Comparison of ENCODE assay signal across 13 mouse cellular contexts in genomic region chr14:122451551-122452145, GRCm38 (mm10). TPM values are rescaled to one million over a fixed set of nuclear protein-coding genes. Genes with fewer than 3 reads are reported as not detected.
DNase-seq lines count a peak whose midpoint lies in the region; ATAC-seq and TF ChIP-seq lines count a peak whose summit lies in the region.
"Had no signal": no experiment of that assay in that cellular context is flagged by ENCODE, and none has a peak within 500 bp of the region (broad histone marks: within the 10 kb centered on the region; RNA-seq: fewer than 3 reads in every experiment).

No protein-coding gene starts in this region.

- peaks cover 99% of the 10 kb centered on the region for H3K27me3 ChIP-seq in midbrain, embryonic 10.5 days (ENCODE audit: low read depth, poor library complexity, severe bottlenecking)
- peaks cover 58% of the 10 kb centered on the region for H3K27me3 ChIP-seq in midbrain, postnatal 0 days (ENCODE audit: insufficient read depth, low read length)
- H3K27me3 ChIP-seq in midbrain, embryonic 12.5 days = peaks cover 73% of the 10 kb centered on the region

- H3K4me3 ChIP-seq in midbrain, embryonic 10.5 days = peak overlapping the region; percentile 64
- H3K4me3 ChIP-seq in midbrain, postnatal 0 days (ENCODE audit: low read depth, low read length) = no peak overlapping the region
- peak overlapping the region; percentile 48; the same call in 1 of the 2 replicates for H3K4me3 ChIP-seq in midbrain, embryonic 12.5 days

- peak; percentile 32 for DNase-seq in embryo, embryonic 10.5 days (ENCODE audit: low spot score)
- DNase-seq in embryo, embryonic 11 days = no peak
- DNase-seq in midbrain, embryonic 10.5 days (ENCODE audit: low spot score) = peak; percentile 35
- DNase-seq in midbrain, postnatal 0 days (ENCODE audit: low spot score) = no peak

- H3K36me3 ChIP-seq in midbrain, embryonic 10.5 days = no peaks in the 10 kb centered on the region
- H3K36me3 ChIP-seq in midbrain, postnatal 0 days (ENCODE audit: insufficient read depth, low read length) = no peaks in the 10 kb centered on the region
- no peaks in the 10 kb centered on the region for H3K36me3 ChIP-seq in midbrain, embryonic 12.5 days

- H3K4me1 ChIP-seq in midbrain, embryonic 10.5 days = peaks cover 75% of the 10 kb centered on the region
- H3K4me1 ChIP-seq in midbrain, postnatal 0 days (ENCODE audit: insufficient read depth, low read length) = 0 out of 2 replicates have a peak, but pooled peaks cover 4% of the 10 kb centered on the region
- peaks cover 60% of the 10 kb centered on the region for H3K4me1 ChIP-seq in midbrain, embryonic 12.5 days

- peak overlapping the region; percentile 93 for H3K27ac ChIP-seq in midbrain, embryonic 10.5 days (replicated peaks)
- H3K27ac ChIP-seq in midbrain, postnatal 0 days (ENCODE audit: low read depth, low read length) = no peak overlapping the region
- peak overlapping the region; percentile 88 for H3K27ac ChIP-seq in midbrain, embryonic 12.5 days (replicated peaks)

- no peak for ATAC-seq in midbrain, postnatal 0 days (ENCODE audit: low FRiP score)
- ATAC-seq in midbrain, embryonic 12.5 days (ENCODE audit: low FRiP score, low read depth) = no peak
- no peak for ATAC-seq in erythroid progenitor cell, adult 5-6 weeks (replicated peaks; ENCODE audit: low FRiP score, poor library complexity, severe bottlenecking)
- ATAC-seq in activated CD4-positive, CD25-positive, alpha-beta regulatory T cell, adult 4 months = no peak
- no peak for ATAC-seq in megakaryocyte progenitor cell, adult 5-6 weeks (replicated peaks; ENCODE audit: poor library complexity)

- no peak overlapping the region for H3K9ac ChIP-seq in midbrain, postnatal 0 days (replicated peaks; ENCODE audit: low read length, poor library complexity, severe bottlenecking)
- peak overlapping the region; percentile 56; the same call in 1 of the 2 replicates for H3K9ac ChIP-seq in midbrain, embryonic 12.5 days (replicated peaks)

- WGBS in midbrain, embryonic 10.5 days = 50% methylated on average over 5 of the region's 5 CpGs
- 64% methylated on average over 5 of the region's 5 CpGs for WGBS in midbrain, postnatal 0 days
- WGBS in midbrain, embryonic 12.5 days = 53% methylated on average over 5 of the region's 5 CpGs

- H3K9me3 ChIP-seq in midbrain, embryonic 10.5 days (replicated peaks) = no peaks in the 10 kb centered on the region
- no peaks in the 10 kb centered on the region for H3K9me3 ChIP-seq in midbrain, postnatal 0 days (ENCODE audit: low read length)
- H3K9me3 ChIP-seq in midbrain, embryonic 12.5 days = no peaks in the 10 kb centered on the region

- no peak for TF ChIP-seq CTCF in midbrain, postnatal 0 days (IDR thresholded peaks at IDR 0.05)

- H3K4me2 ChIP-seq in midbrain, postnatal 0 days (ENCODE audit: low read depth, low read length, poor library complexity, severe bottlenecking) = no peak overlapping the region
- peak overlapping the region; percentile 66 for H3K4me2 ChIP-seq in midbrain, embryonic 12.5 days (replicated peaks)

RNA-seq across cellular contexts. Expression of gene Gm5089, which starts 0.7 kb away (rescaled TPM):
- 0.82 and 1.3 TPM in 2 replicates for polyA plus RNA-seq in midbrain, embryonic 10.5 days (2016; fragmentation: Nextera tagmentation; extraction: Ambion mirVana)
- 1.9 TPM in 1 of 2 replicates, not detected in the other for total RNA-seq in midbrain, postnatal 0 days (2014; rRNA removed)
- 0.07 TPM in 1 of 2 replicates, not detected in the other for polyA plus RNA-seq in midbrain, postnatal 0 days (2015; fragmentation: Nextera tagmentation; extraction: Ambion mirVana)
- polyA plus RNA-seq in midbrain, embryonic 12.5 days (2016; fragmentation: Nextera tagmentation; extraction: Ambion mirVana) = 1.7 and 2.6 TPM in 2 replicates
- total RNA-seq in erythroid progenitor cell, adult 5-6 weeks (2015; ENCODE audit: low replicate concordance) = not detected in 2 replicates
- not detected in 2 replicates for total RNA-seq in erythroid progenitor cell, adult 5-6 weeks (2017; ENCODE audit: low replicate concordance)
- polyA plus RNA-seq in activated CD4-positive, CD25-positive, alpha-beta regulatory T cell, adult 4 months (2017; shearing (Covaris generic)) = not detected
- not detected in 2 replicates for total RNA-seq in megakaryocyte progenitor cell, adult 5-6 weeks (2015)
- total RNA-seq in megakaryocyte progenitor cell, adult 5-6 weeks (2017) = not detected in 2 replicates
- total RNA-seq: gastrocnemius, postnatal 10 days had no signal
- polyA plus RNA-seq: C2C12; embryonic facial prominence, embryonic 11.5 days; testis, adult 2 months had no signal

RNA-seq across cellular contexts. Expression of gene Zic5, which starts 13.8 kb away (rescaled TPM):
- 13.6 and 15.3 TPM in 2 replicates for polyA plus RNA-seq in midbrain, embryonic 10.5 days (2016; fragmentation: Nextera tagmentation; extraction: Ambion mirVana)
- 10.7 and 24.8 TPM in 2 replicates for total RNA-seq in midbrain, postnatal 0 days (2014; rRNA removed)
- polyA plus RNA-seq in midbrain, postnatal 0 days (2015; fragmentation: Nextera tagmentation; extraction: Ambion mirVana) = 4.4 and 8.8 TPM in 2 replicates
- 15.7 and 30.2 TPM in 2 replicates for polyA plus RNA-seq in midbrain, embryonic 12.5 days (2016; fragmentation: Nextera tagmentation; extraction: Ambion mirVana)
- total RNA-seq in erythroid progenitor cell, adult 5-6 weeks (2015; ENCODE audit: low replicate concordance) = not detected in 2 replicates
- total RNA-seq in erythroid progenitor cell, adult 5-6 weeks (2017; ENCODE audit: low replicate concordance) = not detected in 2 replicates
- under 1 TPM in 1 of 2 experiments, not detected in 1; 0.12 TPM for polyA plus RNA-seq in activated CD4-positive, CD25-positive, alpha-beta regulatory T cell, adult 4 months (2017; shearing (Covaris generic))
- not detected in 2 replicates for total RNA-seq in megakaryocyte progenitor cell, adult 5-6 weeks (2015)
- not detected in 2 replicates for total RNA-seq in megakaryocyte progenitor cell, adult 5-6 weeks (2017)
- total RNA-seq: gastrocnemius, postnatal 10 days had no signal

RNA-seq across cellular contexts. Expression of gene Zic2, which starts 23.6 kb away (rescaled TPM):
- 5.7 and 6.4 TPM in 2 replicates for polyA plus RNA-seq in midbrain, embryonic 10.5 days (2016; fragmentation: Nextera tagmentation; extraction: Ambion mirVana)
- total RNA-seq in midbrain, postnatal 0 days (2014; rRNA removed) = 69.2 and 106 TPM in 2 replicates
- polyA plus RNA-seq in midbrain, postnatal 0 days (2015; fragmentation: Nextera tagmentation; extraction: Ambion mirVana) = 6.9 and 13.9 TPM in 2 replicates
- polyA plus RNA-seq in midbrain, embryonic 12.5 days (2016; fragmentation: Nextera tagmentation; extraction: Ambion mirVana) = 14.2 and 21.1 TPM in 2 replicates
- not detected in 2 replicates for total RNA-seq in erythroid progenitor cell, adult 5-6 weeks (2015; ENCODE audit: low replicate concordance)
- not detected in 2 replicates for total RNA-seq in erythroid progenitor cell, adult 5-6 weeks (2017; ENCODE audit: low replicate concordance)
- not detected for polyA plus RNA-seq in activated CD4-positive, CD25-positive, alpha-beta regulatory T cell, adult 4 months (2017; shearing (Covaris generic))
- not detected in 2 replicates for total RNA-seq in megakaryocyte progenitor cell, adult 5-6 weeks (2015)
- total RNA-seq in megakaryocyte progenitor cell, adult 5-6 weeks (2017) = not detected in 2 replicates
- total RNA-seq: gastrocnemius, postnatal 10 days had no signal

RNA-seq across cellular contexts. Expression of gene Gm10837, which starts 38.7 kb away (rescaled TPM):
- 0.07 and 0.25 TPM in 2 replicates for polyA plus RNA-seq in midbrain, embryonic 10.5 days (2016; fragmentation: Nextera tagmentation; extraction: Ambion mirVana)
- total RNA-seq in midbrain, postnatal 0 days (2014; rRNA removed) = 0.19 and 0.38 TPM in 2 replicates
- 0.21 and 0.32 TPM in 2 replicates for polyA plus RNA-seq in midbrain, postnatal 0 days (2015; fragmentation: Nextera tagmentation; extraction: Ambion mirVana)
- 0.31 and 0.68 TPM in 2 replicates for polyA plus RNA-seq in midbrain, embryonic 12.5 days (2016; fragmentation: Nextera tagmentation; extraction: Ambion mirVana)
- not detected in 2 replicates for total RNA-seq in erythroid progenitor cell, adult 5-6 weeks (2015; ENCODE audit: low replicate concordance)
- total RNA-seq in erythroid progenitor cell, adult 5-6 weeks (2017; ENCODE audit: low replicate concordance) = not detected in 2 replicates
- polyA plus RNA-seq in activated CD4-positive, CD25-positive, alpha-beta regulatory T cell, adult 4 months (2017; shearing (Covaris generic)) = not detected
- total RNA-seq in megakaryocyte progenitor cell, adult 5-6 weeks (2015) = not detected in 2 replicates
- not detected in 2 replicates for total RNA-seq in megakaryocyte progenitor cell, adult 5-6 weeks (2017)
- total RNA-seq: gastrocnemius, postnatal 10 days; left cerebral cortex, adult 8-10 months had no signal
- polyA plus RNA-seq: C2C12; embryonic facial prominence, embryonic 11.5 days; testis, adult 2 months had no signal

Comparison
In these comparisons a context has a peak if more than half of its experiments do, and no peak if none do; other contexts are left out.
1. DNase-seq: peak in embryo, embryonic 10.5 days (single experiment) and midbrain, embryonic 10.5 days (single experiment); none in embryo, embryonic 11 days (single experiment) and midbrain, postnatal 0 days (single experiment).